Mouse (Mus musculus) kidney, embryonic 15.5 days (tissue): ENCODE results near the gene Efr3b. TPM values are rescaled to one million over a fixed set of nuclear protein-coding genes. Genes with fewer than 3 reads are reported as not detected.

Experiments used
- ATAC-seq: fragments of 200-750 bp; cut with Nextera tagmentation; replicated peaks from 2 replicates; pipeline ENCODE4 v1.8.0; 2017; ENCODE audit warnings: moderate TSS enrichment; ENCODE audit not compliant: low FRiP score
- H3K27ac ChIP-seq: fragments of 300-500 bp; sonication (generic); 2 replicates; pipeline ENCODE4 v1.5.1; 2015; ENCODE audit warnings: mild to moderate bottlenecking, inconsistent platforms
- H3K27me3 ChIP-seq: fragments of 300-500 bp; sonication (generic); 2 replicates; pipeline ENCODE4 v1.6.1; 2015; ENCODE audit warnings: inconsistent platforms
- H3K36me3 ChIP-seq: fragments of 300-500 bp; sonication (generic); 2 replicates; pipeline ENCODE4 v1.6.1; 2015; ENCODE audit warnings: inconsistent platforms
- H3K4me1 ChIP-seq: fragments of 300-500 bp; sonication (generic); 2 replicates; pipeline ENCODE4 v1.6.1; 2015; ENCODE audit warnings: inconsistent platforms
- H3K4me2 ChIP-seq: fragments of 300-500 bp; sonication (generic); 2 replicates; pipeline ENCODE4 v1.6.1; 2015; ENCODE audit warnings: moderate library complexity, mild to moderate bottlenecking, inconsistent platforms
- H3K4me3 ChIP-seq: fragments of 300-500 bp; sonication (generic); replicated peaks from 2 replicates; pipeline ENCODE4 v1.5.1; 2015; ENCODE audit warnings: mild to moderate bottlenecking, inconsistent platforms
- H3K9ac ChIP-seq: fragments of 300-500 bp; sonication (generic); 2 replicates; pipeline ENCODE4 v1.6.1; 2015; ENCODE audit warnings: mild to moderate bottlenecking, inconsistent platforms
- H3K9me3 ChIP-seq: fragments of 300-500 bp; sonication (generic); replicated peaks from 2 replicates; pipeline ENCODE4 v1.6.1; 2016; ENCODE audit warnings: inconsistent platforms
- WGBS: fragments of 180-500 bp; shearing (Covaris S2); methylation state at CpG from one replicate; pipeline ENCODE4 v1.1.7; 2015; ENCODE audit warnings: mixed read lengths; 5-methylcytosine and 5-hydroxymethylcytosine counted together
- polyA plus RNA-seq: library from polyadenylated mRNA; unstranded; fragments of >200 nt; fragmentation: Nextera tagmentation; extraction: Ambion mirVana; gene quantifications from 2 replicates; pipeline ENCODE4 v1.2.1, GENCODE M21; 2015

The Efr3b gene
- polyA plus RNA-seq, 1 experiment from 2014 or later: 3.4 TPM

DNA sequence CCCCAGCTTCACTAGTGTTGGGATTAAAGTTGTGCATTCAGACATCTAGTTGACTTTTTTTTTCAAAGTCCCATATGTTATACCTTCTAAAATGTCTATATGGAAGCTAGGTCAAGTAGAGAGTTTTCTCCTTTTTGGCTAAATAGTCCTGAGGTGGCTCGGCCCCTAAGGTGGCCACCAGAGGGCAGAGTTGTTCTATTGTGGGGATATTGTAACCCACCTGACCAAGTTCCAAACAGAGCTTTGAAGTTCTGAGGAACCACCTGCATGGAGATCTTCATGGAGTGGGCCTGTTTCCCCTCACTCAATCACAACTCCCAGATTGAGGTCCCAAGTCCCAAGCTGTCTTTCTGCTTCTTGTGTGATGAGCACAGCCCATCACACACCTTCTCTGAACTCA, 112.6 kb downstream of the Efr3b start:
- Histone ChIP-seq H3K4me1 (peaks cover 3% of the 10 kb centered on the region), H3K9me3 (no peaks in the 10 kb centered on the region), H3K9ac (no peak overlapping the region), H3K4me3 (no peak overlapping the region), H3K36me3 (no peaks in the 10 kb centered on the region), H3K27me3 (no peaks in the 10 kb centered on the region), H3K4me2 (no peak overlapping the region), H3K27ac (no peak overlapping the region)
- WGBS: 3% methylated on average over 1 of the region's 1 CpGs
- ATAC-seq: 0 out of 2 replicates have a peak, but pooled peaks have one; percentile 43

DNA sequence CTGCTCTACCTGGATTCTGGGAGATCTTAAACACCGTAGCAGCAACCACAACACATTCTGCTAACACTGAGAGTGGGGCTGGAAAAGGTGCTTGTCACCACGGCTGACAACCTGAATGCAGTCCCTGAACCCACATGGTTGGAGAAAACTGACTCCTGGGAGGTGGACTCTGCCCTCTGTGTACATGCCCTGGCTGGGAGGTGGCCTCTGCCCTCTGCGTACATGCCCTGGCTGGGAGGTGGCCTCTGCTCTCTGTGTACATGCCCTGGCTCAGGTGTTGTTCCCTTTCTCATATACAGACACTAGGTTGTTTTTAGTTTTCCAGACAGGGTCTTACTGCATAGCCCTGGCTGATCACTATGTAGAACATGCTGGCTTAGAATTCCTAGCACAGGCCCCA, 119.3 kb downstream of the Efr3b start:
- peaks cover 24% of the 10 kb centered on the region for H3K4me1 ChIP-seq
- peaks cover 5% of the 10 kb centered on the region for H3K36me3 ChIP-seq
- H3K9me3 ChIP-seq: no peaks in the 10 kb centered on the region
- H3K27me3 ChIP-seq: no peaks in the 10 kb centered on the region
- H3K4me2 ChIP-seq: no peak overlapping the region
- ATAC-seq: 0 out of 2 replicates have a peak, but pooled peaks have one; percentile 31
- no peak overlapping the region for H3K9ac ChIP-seq
- H3K4me3 ChIP-seq: no peak overlapping the region
- 82% methylated on average over 3 of the region's 3 CpGs for WGBS
- H3K27ac ChIP-seq: no peak overlapping the region

DNA sequence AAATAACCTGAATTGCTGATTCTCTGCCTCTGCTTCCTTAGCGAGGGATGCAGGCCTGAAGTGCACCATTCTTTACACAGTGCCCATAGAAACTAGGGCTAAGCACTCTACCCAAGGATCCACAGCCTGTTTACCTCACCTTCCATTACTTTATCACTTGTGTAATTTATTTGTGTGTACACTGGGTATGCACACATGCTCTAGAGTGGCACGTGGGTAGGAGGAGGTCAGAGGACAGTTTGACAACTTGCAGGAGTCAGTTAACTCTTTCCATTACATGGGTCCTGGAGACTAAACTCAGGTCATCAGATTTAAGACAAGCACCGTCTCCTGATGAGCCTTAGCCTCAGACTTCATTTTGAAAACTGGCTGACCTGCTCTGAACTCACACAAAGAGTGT, 120.1 kb downstream of the Efr3b start:
- Histone ChIP-seq H3K27ac (no peak overlapping the region), H3K4me3 (no peak overlapping the region), H3K4me1 (peaks cover 24% of the 10 kb centered on the region), H3K27me3 (no peaks in the 10 kb centered on the region), H3K4me2 (no peak overlapping the region), H3K9ac (no peak overlapping the region), H3K36me3 (peaks cover 11% of the 10 kb centered on the region), H3K9me3 (no peaks in the 10 kb centered on the region)
- 65% methylated on average over 3 of the region's 3 CpGs for WGBS
- ATAC-seq: no peak

DNA sequence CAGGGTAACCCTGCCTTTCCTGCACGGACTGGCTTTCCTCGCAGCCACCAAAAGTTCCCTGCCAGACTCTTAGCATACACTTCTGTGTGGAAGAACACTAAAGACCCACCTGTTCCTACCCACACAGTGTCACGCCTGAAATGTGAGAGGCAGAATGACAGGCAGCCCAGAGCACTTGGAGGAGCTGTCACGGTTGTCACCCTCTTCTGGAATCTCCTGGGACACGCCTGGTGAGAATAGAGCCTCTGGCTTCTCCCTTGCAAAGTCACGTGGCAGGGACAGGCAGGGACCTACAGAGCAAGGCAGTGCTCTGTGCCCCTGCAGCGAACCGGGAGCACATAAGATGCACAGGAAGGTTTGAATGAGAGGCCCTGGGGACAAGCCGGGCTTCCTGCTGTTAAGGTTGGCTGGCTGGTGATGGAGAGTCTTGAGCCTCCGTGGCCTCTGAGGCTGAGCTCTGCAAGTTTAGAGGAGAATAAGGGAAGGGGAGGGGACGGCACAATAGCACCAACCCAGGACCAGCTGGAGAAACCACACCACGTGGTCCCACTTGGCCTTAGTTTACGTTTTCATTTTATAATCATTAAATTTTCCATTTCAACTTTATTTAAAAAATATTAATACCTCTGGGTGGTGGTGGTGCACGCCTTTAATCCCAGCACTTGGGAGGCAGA, 120.9 kb downstream of the Efr3b start:
- peaks cover 15% of the 10 kb centered on the region for H3K36me3 ChIP-seq
- H3K27ac ChIP-seq: 0 out of 2 replicates have a peak overlapping the region, but pooled peaks have one; percentile 0
- ATAC-seq: peak; percentile 71
- H3K4me3 ChIP-seq: no peak overlapping the region
- no peak overlapping the region for H3K9ac ChIP-seq
- no peaks in the 10 kb centered on the region for H3K27me3 ChIP-seq
- no peaks in the 10 kb centered on the region for H3K9me3 ChIP-seq
- H3K4me2 ChIP-seq: no peak overlapping the region
- WGBS: 21% methylated on average over 14 of the region's 14 CpGs
- peaks cover 24% of the 10 kb centered on the region for H3K4me1 ChIP-seq

DNA sequence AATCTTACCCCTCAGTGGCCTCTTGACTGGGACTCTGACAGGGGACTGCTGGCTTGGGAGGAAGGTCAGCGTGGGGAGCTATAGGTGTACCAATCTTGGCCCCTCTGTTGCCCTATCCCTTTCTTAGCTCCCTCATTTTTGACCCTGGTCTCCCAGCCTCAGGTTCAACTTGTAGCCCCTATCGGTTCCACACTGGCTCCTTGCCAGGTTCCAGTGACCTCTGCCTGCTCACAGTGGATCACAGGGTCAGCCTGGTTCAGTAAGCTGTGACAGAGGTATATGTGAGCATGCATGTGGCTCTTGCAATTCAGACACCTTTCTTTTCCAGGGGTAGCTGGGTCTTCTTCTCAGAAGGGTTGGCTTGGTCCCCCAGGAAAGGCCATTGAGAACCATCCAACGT, 122.9 kb downstream of the Efr3b start:
- Histone ChIP-seq H3K9ac (no peak overlapping the region), H3K4me2 (no peak overlapping the region), H3K27ac (no peak overlapping the region), H3K4me1 (peaks cover 20% of the 10 kb centered on the region), H3K9me3 (no peaks in the 10 kb centered on the region), H3K4me3 (no peak overlapping the region), H3K36me3 (peaks cover 17% of the 10 kb centered on the region), H3K27me3 (no peaks in the 10 kb centered on the region)
- no peak for ATAC-seq
- 61% methylated on average over 3 of the region's 3 CpGs for WGBS

Other genes starting within 250 kb of the Efr3b start
- 124 and 132 TPM in 2 replicates for gene Dnmt3a, start 232.9 kb downstream of the Efr3b start, polyA plus RNA-seq
- 2.4 and 3.4 TPM in 2 replicates for gene Pomc, start 84.0 kb downstream of the Efr3b start, polyA plus RNA-seq
- gene Dnajc27, start 43.7 kb upstream of the Efr3b start, polyA plus RNA-seq: 6.3 and 7.1 TPM in 2 replicates
- gene Adcy3, start 94.2 kb upstream of the Efr3b start, polyA plus RNA-seq: 9.4 and 11.0 TPM in 2 replicates
- gene Ptrhd1, start 195.1 kb upstream of the Efr3b start, polyA plus RNA-seq: 7.2 and 7.5 TPM in 2 replicates
- 13.1 and 14.8 TPM in 2 replicates for gene Cenpo, start 195.4 kb upstream of the Efr3b start, polyA plus RNA-seq